Mouse (Mus musculus) macrophage (primary cell): ENCODE results near the gene Tmem273. TPM values are rescaled to one million over a fixed set of nuclear protein-coding genes. Genes with fewer than 3 reads are reported as not detected.

ENCODE experiments used
- H3K27ac ChIP-seq: fragments of 350-480 bp; formaldehyde crosslinking; 2 replicates; pipeline ENCODE4 v1.9.0; 2021
- H3K36me3 ChIP-seq: fragments of 350-480 bp; formaldehyde crosslinking; 2 replicates; pipeline ENCODE4 v1.9.0; 2021; ENCODE audit errors: inconsistent target
- H3K4me3 ChIP-seq: fragments of 350-480 bp; formaldehyde crosslinking; 2 replicates; pipeline ENCODE4 v1.9.0; 2021; ENCODE audit errors: inconsistent target
- H3K79me2 ChIP-seq: fragments of 350-480 bp; formaldehyde crosslinking; 2 replicates; pipeline ENCODE4 v1.9.0; 2021; ENCODE audit errors: inconsistent target
- WGBS: methylation state at CpG from one replicate; pipeline ENCODE4 v1.1.7; 2026; ENCODE audit warnings: inconsistent platforms; ENCODE audit not compliant: missing documents; 5-methylcytosine and 5-hydroxymethylcytosine counted together
- polyA plus RNA-seq: library from polyadenylated mRNA; stranded (reverse); fragments of 250-400 nt; gene quantifications from 3 replicates; pipeline ENCODE4 v1.2.4, GENCODE M21; 2018; ENCODE audit warnings: inconsistent platforms

Gene Tmem273
- polyA plus RNA-seq, 1 experiment from 2014 or later: 50.0 TPM

DNA sequence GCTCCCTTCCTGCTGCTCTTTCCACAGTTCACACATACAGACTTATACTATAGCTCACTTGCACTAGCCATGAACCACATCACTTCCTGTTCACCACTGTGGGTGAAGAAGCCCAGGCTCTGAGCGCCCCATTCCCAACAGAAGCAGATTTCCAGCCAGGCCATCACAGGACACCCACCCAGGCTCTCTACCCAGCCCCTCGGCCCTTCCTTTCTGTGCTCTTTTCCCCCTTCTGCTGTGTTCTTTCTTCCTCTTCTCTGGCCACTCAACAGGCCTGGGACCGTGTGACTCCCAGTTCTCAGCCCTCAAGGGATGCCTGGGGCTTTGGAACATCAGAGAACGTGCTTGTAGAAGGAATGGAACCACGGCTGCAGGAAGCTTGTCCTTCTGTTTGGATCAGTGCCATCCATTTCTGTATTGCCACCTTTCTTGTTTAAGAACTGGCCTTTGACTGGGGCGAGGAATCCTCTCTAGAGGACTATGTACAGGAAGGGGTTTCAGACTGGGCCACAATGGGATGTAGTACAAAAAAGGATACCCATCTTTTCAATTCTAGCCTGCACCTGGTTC lies 73.3 kb downstream of the Tmem273 start:
- H3K36me3 ChIP-seq: no peaks in the 10 kb centered on the region
- H3K4me3 ChIP-seq: no peak overlapping the region
- no peak overlapping the region for H3K27ac ChIP-seq
- 62% methylated on average over 6 of the region's 6 CpGs for WGBS
- H3K79me2 ChIP-seq: no peaks in the 10 kb centered on the region

- no peaks in the 10 kb centered on the region for H3K79me2 ChIP-seq
- WGBS: 48% methylated on average over 10 of the region's 11 CpGs
- no peak overlapping the region for H3K4me3 ChIP-seq
- H3K27ac ChIP-seq: no peak overlapping the region
- H3K36me3 ChIP-seq: no peaks in the 10 kb centered on the region
These were observed 74.2 kb downstream of the Tmem273 start for GRCm38 (mm10) chr14:32859831-32860569.

DNA sequence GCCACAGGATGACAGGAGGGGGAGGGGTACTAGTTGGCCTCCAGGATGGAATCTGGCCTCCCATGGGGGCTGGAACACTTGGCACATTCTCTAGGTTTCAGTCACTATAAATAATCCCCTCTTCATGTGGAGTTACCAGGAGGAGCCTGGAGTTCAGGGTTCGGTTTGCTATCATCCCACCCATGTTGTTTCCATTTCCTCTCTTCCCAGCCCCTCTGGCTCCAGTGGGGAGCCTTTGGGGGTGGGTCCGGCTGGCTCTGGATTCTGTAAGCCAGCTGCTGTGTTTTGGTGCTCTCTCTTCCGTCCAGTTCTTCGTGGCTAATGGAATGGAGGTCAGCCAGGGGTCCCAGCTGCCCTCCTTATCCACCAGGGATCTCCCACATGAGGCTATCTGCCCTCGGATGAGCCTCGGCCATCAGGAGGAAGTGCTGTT lies 75.4 kb downstream of the Tmem273 start:
- WGBS: 49% methylated on average over 6 of the region's 6 CpGs
- no peaks in the 10 kb centered on the region for H3K36me3 ChIP-seq
- no peak overlapping the region for H3K4me3 ChIP-seq
- no peaks in the 10 kb centered on the region for H3K79me2 ChIP-seq
- H3K27ac ChIP-seq: no peak overlapping the region

GRCm38 (mm10) chr14:32861656-32862055 lies 75.9 kb downstream of the Tmem273 start:
- Histone ChIP-seq H3K36me3 (no peaks in the 10 kb centered on the region), H3K27ac (no peak overlapping the region), H3K79me2 (no peaks in the 10 kb centered on the region), H3K4me3 (no peak overlapping the region)
- 67% methylated on average over 2 of the region's 2 CpGs for WGBS

DNA sequence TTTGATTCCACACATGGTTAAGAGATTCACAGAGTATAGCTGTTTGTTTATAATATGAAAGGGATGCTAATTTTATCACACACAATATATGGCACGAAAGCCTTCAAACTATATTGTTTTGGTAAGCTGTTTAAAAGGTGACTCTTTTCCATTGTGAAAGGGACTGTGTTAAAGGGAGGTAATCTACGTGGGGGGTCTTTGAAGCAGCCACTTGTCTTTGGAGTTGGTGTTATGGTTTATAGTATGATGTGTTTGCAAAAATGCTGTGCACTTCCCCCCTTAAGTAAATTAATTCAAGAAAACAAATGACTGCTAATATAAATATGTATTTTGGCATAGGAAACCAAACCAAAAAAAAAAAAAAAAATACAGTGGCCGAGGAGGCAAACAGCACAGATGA lies 79.6 kb downstream of the Tmem273 start:
- 71% methylated on average over 3 of the region's 3 CpGs for WGBS
- no peaks in the 10 kb centered on the region for H3K79me2 ChIP-seq
- H3K4me3 ChIP-seq: no peak overlapping the region
- H3K36me3 ChIP-seq: no peaks in the 10 kb centered on the region
- no peak overlapping the region for H3K27ac ChIP-seq

Other genes starting within 250 kb of the Tmem273 start
- gene Prrxl1, start 186.6 kb upstream of the Tmem273 start, polyA plus RNA-seq: not detected in 3 replicates
- gene 3425401B19Rik, start 100.7 kb upstream of the Tmem273 start, polyA plus RNA-seq: not detected in 3 replicates
- 0.15 to 0.16 TPM in 2 of 3 replicates, not detected in the other for gene Fam170b, start 48.0 kb downstream of the Tmem273 start, polyA plus RNA-seq
- gene Vstm4, start 70.8 kb downstream of the Tmem273 start, polyA plus RNA-seq: 0.06 to 0.09 TPM in 2 of 3 replicates, not detected in the other
- gene Lrrc18, start 205.4 kb downstream of the Tmem273 start, polyA plus RNA-seq: not detected in 3 replicates